Mouse (Mus musculus) lung, postnatal 0 days (tissue): ENCODE measurements at regions not wholly inside any gene's neighbourhood (a gene's known extent, or its start where the extent isn't known, plus 50 kb on each side); places are given as distances from the start of the nearest gene placed in this dataset.

ENCODE experiments used
- CTCF ChIP-seq: IDR thresholded peaks from 2 replicates; pipeline ENCODE4 v1.5.1; 2016; ENCODE audit warnings: antibody characterized with exemption, mild to moderate bottlenecking
- EP300 ChIP-seq: IDR thresholded peaks from 2 replicates; pipeline ENCODE4 v1.6.1; 2016; ENCODE audit warnings: antibody characterized with exemption, mild to moderate bottlenecking, control low read depth

- TF ChIP-seq CTCF: no peak
- no peak for TF ChIP-seq EP300
Observed at GRCm38 (mm10) chr14:16897747-16898544, 79.0 kb upstream of the Rarb start.
